Mouse (Mus musculus) neural tube, embryonic 13.5 days (tissue): Measurements from ENCODE around the gene Susd3. TPM values are rescaled to one million over a fixed set of nuclear protein-coding genes. Genes with fewer than 3 reads are reported as not detected.

Experiments used
- polyA plus RNA-seq: library from polyadenylated mRNA; unstranded; fragments of >200 nt; fragmentation: Nextera tagmentation; extraction: Ambion mirVana; gene quantifications from 2 replicates; pipeline ENCODE4 v1.2.1, GENCODE M21; 2015

The Susd3 gene
- polyA plus RNA-seq, 1 experiment from 2014 or later: 1.1 TPM

Other genes with a start within 250 kb of the Susd3 start
- 17.2 and 17.9 TPM in 2 replicates for gene Wnk2, start 100.7 kb downstream of the Susd3 start, polyA plus RNA-seq
- 21.8 and 24.6 TPM in 2 replicates for gene Ninj1, start 61.2 kb downstream of the Susd3 start, polyA plus RNA-seq
- gene Card19, start 32.7 kb downstream of the Susd3 start, polyA plus RNA-seq: 35.3 and 47.8 TPM in 2 replicates
- 3.1 and 3.8 TPM in 2 replicates for gene Fgd3, start 71.6 kb upstream of the Susd3 start, polyA plus RNA-seq
- gene Bicd2, start 92.9 kb upstream of the Susd3 start, polyA plus RNA-seq: 35.4 and 35.9 TPM in 2 replicates
- 12.5 and 13.4 TPM in 2 replicates for gene Ippk, start 172.5 kb upstream of the Susd3 start, polyA plus RNA-seq
- gene Tes3-ps, start 244.6 kb upstream of the Susd3 start, polyA plus RNA-seq: 0.68 and 0.75 TPM in 2 replicates